ENCODE assay signal across 14 mouse cellular contexts in the genomic region with DNA sequence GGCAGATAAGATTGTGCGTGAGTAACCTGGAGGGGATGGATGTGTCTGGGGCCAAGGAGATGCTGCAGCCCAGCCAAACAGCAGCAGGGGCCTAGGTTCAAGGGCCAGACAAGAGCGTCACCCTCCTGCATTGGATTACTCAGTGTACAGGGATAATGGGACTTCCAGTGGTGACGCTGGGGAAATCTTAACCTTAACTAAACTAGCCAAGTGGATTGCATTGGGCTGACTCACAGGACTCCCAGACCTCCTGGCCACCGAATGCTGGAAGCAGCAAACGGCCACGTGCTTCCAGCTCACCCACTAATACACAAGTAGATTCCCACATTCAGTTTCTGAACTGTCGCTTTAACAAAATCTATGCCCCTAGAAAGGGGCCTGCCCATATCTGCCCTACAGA. TPM values are rescaled to one million over a fixed set of nuclear protein-coding genes. Genes with fewer than 3 reads are reported as not detected.
DNase-seq lines count a peak whose midpoint lies in the region; ATAC-seq and TF ChIP-seq lines count a peak whose summit lies in the region.
"Had no signal": no experiment of that assay in that cellular context is flagged by ENCODE, and none has a peak within 500 bp of the region (broad histone marks: within the 10 kb centered on the region; RNA-seq: fewer than 3 reads in every experiment).

No protein-coding gene starts in this region.

- no peak for TF ChIP-seq POLR2A in thymus, adult 2 months (IDR thresholded peaks at IDR 0.05; ENCODE audit: control insufficient read depth, extremely low read depth, insufficient read depth, low read length, poor library complexity)

- H3K27ac ChIP-seq in heart, embryonic 15.5 days, result peak overlapping the region; percentile 47; the same call in 1 of the 2 replicates
- H3K27ac ChIP-seq in thymus, adult 2 months (ENCODE audit: control insufficient read depth, insufficient read depth, low read length), result no peak overlapping the region
- H3K27ac ChIP-seq: liver, embryonic 14.5 days; stomach, postnatal 0 days had no signal

- peaks cover 68% of the 10 kb centered on the region for H3K4me1 ChIP-seq in heart, embryonic 15.5 days (replicated peaks)
- H3K4me1 ChIP-seq in thymus, adult 2 months (replicated peaks; ENCODE audit: control insufficient read depth, insufficient read depth, low read length), result no peaks in the 10 kb centered on the region; the same call in 1 of the 2 replicates

- WGBS in heart, embryonic 15.5 days, result 52% methylated on average over 7 of the region's 7 CpGs
- 98% methylated on average over 7 of the region's 7 CpGs for WGBS in thymus, adult 2 months

- DNase-seq in adrenal gland, adult (ENCODE audit: inconsistent age in 2 of 2, low spot score in 1 of 2), result peak; percentile 46 to 79
- no peak for DNase-seq in adrenal gland, postnatal 4 days (ENCODE audit: low spot score in 2 of 2)
- DNase-seq in lung, postnatal 36 days, result peak; percentile 41
- DNase-seq in lung, postnatal 14 days, result no peak
- no peak for DNase-seq in cerebellum, adult 11-12 months
- no peak for DNase-seq in cerebellum, postnatal 25 days
- DNase-seq in thymus, adult 2 months, result no peak
- DNase-seq: kidney, adult 2 months; right cerebral cortex, postnatal 4 days had no signal

- no peak overlapping the region for H3K4me2 ChIP-seq in heart, embryonic 15.5 days

- H3K27me3 ChIP-seq in heart, embryonic 15.5 days, result no peaks in the 10 kb centered on the region
- H3K27me3 ChIP-seq in thymus, adult 2 months (ENCODE audit: control insufficient read depth, insufficient read depth, low read length), result no peaks in the 10 kb centered on the region
- H3K27me3 ChIP-seq: megakaryocyte, embryonic 14.5 days had no signal

- H3K36me3 ChIP-seq in heart, embryonic 15.5 days, result no peaks in the 10 kb centered on the region
- H3K36me3 ChIP-seq in thymus, adult 2 months (ENCODE audit: control insufficient read depth, insufficient read depth, low read length), result no peaks in the 10 kb centered on the region

- H3K9me3 ChIP-seq in heart, embryonic 15.5 days (replicated peaks), result no peaks in the 10 kb centered on the region
- H3K9me3 ChIP-seq: megakaryocyte, embryonic 14.5 days had no signal

- no peak overlapping the region for H3K4me3 ChIP-seq in heart, embryonic 15.5 days
- no peak overlapping the region for H3K4me3 ChIP-seq in thymus, adult 2 months (ENCODE audit: control insufficient read depth, insufficient read depth, low read length)
- H3K4me3 ChIP-seq: megakaryocyte, embryonic 14.5 days had no signal

- no peak overlapping the region for H3K9ac ChIP-seq in heart, embryonic 15.5 days
- H3K9ac ChIP-seq: liver, embryonic 14.5 days had no signal

- no peak for TF ChIP-seq CTCF in thymus, adult 2 months (IDR thresholded peaks at IDR 0.05; ENCODE audit: borderline replicate concordance, control insufficient read depth, extremely low read depth, insufficient read depth, low read length, poor library complexity)

- ATAC-seq in heart, embryonic 15.5 days (replicated peaks; ENCODE audit: insufficient number of reproducible peaks, insufficient read depth, low FRiP score, low read depth), result no peak
- ATAC-seq: forebrain, embryonic 14.5 days had no signal

RNA-seq across cellular contexts. Expression of a gene that starts 18.0 kb away (rescaled TPM):
- total RNA-seq in adrenal gland, postnatal 4 days (2021), result 10 to 100 TPM; 16.3 to 19.8 TPM
- 30.2 and 31.0 TPM in 2 replicates for polyA plus RNA-seq in heart, embryonic 15.5 days (2015; fragmentation: Nextera tagmentation; extraction: Ambion mirVana)
- 6.7 TPM in 2 replicates for polyA plus RNA-seq in thymus, adult 2 months (2012; rRNA removed)

RNA-seq across cellular contexts. Expression of a gene that starts 51.1 kb away (rescaled TPM):
- total RNA-seq in adrenal gland, postnatal 4 days (2021), result 10 to 100 TPM; 40.0 to 41.0 TPM
- polyA plus RNA-seq in heart, embryonic 15.5 days (2015; fragmentation: Nextera tagmentation; extraction: Ambion mirVana), result 78.0 and 81.7 TPM in 2 replicates
- polyA plus RNA-seq in thymus, adult 2 months (2012; rRNA removed), result 19.2 and 20.4 TPM in 2 replicates

Comparison
In these comparisons a context has a peak if more than half of its experiments do, and no peak if none do; other contexts are left out.
1. DNase-seq: peak in adrenal gland, adult (2 of 2) and lung, postnatal 36 days (single experiment); none in adrenal gland, postnatal 4 days (0 of 2), lung, postnatal 14 days (single experiment), cerebellum, adult 11-12 months (single experiment), cerebellum, postnatal 25 days (0 of 2) and thymus, adult 2 months (single experiment).